Mouse (Mus musculus) embryo, embryonic 10.5 days (tissue): ENCODE measurements around the gene Dis3l.
"Not testable (repeated sequence)": the region's sequence is repeated elsewhere in the genome, so short reads cannot be mapped to it uniquely, and the experiment has no call there.

Source experiments
- DNase-seq: peaks from one replicate; pipeline ENCODE4 v3.0.0-alpha.2; 2015; ENCODE audit warnings: low spot score

The Dis3l gene

DNA sequence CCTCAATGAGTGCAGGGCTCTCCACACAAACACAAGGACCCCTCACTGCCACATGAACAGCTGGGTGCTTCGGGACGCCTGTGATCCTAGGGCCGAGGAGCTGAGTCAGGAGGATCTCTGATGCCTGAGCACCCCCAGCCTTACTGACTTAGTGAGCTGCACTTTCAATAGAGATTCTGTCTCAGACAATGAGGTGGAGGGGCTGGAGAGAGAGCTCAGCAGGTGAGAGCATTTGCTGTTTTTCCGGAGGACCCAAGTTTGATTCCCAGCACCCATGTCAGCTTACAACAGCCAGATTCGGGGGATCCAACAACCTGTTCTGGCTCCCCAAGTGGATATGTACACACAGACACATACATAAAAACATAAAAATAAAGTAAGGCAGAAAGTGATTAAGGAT, 24.1 kb downstream of the Dis3l start:
- DNase-seq: no peak

- no peak for DNase-seq
Measured at GRCm38 (mm10) chr9:64314696-64315095, 26.4 kb downstream of the Dis3l start.

- no peak for DNase-seq
Measured at GRCm38 (mm10) chr9:64312128-64312527, 29.0 kb downstream of the Dis3l start.

GRCm38 (mm10) chr9:64310996-64311785, 29.9 kb downstream of the Dis3l start:
- peak; percentile 29 for DNase-seq

GRCm38 (mm10) chr9:64306476-64307312, 34.4 kb downstream of the Dis3l start:
- DNase-seq: no peak

DNA sequence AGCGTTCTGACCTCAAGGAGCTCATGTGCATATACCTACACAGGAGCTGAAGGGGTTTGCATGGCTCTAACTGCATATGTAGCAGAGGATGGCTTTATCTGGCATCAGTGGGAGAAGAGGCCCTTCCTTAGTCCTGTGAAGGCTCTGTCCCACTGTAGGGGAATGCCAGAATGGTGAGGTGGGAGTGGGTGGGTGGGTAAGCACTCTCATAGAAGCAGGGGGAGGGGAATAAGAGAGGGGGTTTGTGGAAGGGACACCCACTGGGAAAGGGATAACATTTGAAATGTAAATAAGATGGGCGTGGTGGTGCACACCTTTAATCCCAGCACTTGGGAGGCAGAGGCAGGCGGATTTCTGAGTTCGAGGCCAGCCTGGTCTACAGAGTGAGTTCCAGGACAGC, 38.0 kb downstream of the Dis3l start:
- DNase-seq: not testable (repeated sequence)

DNA sequence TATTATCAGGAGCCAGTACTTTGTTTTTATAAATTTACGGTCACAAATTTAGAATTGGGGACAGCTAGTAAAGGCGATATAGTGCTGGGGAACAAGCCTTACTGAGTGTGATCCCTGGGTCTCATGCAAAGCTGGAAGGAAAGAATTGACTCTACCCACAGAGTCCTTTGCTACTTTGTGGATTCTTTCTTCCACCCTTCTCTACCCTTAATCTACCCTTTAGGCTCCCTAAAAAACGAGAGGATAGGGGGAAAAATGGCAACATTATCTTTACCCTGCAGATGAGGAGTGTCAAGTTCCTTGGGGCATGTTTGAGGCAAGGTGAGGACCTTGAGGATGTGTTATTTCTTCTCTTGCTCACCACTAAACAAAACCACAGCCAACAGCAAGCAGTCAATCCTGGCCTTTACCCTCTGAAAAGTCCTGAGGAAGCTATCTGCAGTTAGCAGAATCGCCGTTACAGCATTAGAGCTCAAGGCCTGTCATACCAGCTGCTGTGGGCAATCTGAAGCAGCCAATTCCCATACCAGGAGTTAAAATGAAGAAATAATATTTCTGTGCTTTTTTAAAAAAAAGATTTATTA, 58.6 kb downstream of the Dis3l start:
- no peak for DNase-seq

GRCm38 (mm10) chr9:64281781-64282178, 59.3 kb downstream of the Dis3l start:
- DNase-seq: no peak

GRCm38 (mm10) chr9:64281105-64281780, 59.8 kb downstream of the Dis3l start, which contains the start of gene Tipin:
Tipin (plus strand) TSS chr9:64281581.
- peak; percentile 97 for DNase-seq

DNA sequence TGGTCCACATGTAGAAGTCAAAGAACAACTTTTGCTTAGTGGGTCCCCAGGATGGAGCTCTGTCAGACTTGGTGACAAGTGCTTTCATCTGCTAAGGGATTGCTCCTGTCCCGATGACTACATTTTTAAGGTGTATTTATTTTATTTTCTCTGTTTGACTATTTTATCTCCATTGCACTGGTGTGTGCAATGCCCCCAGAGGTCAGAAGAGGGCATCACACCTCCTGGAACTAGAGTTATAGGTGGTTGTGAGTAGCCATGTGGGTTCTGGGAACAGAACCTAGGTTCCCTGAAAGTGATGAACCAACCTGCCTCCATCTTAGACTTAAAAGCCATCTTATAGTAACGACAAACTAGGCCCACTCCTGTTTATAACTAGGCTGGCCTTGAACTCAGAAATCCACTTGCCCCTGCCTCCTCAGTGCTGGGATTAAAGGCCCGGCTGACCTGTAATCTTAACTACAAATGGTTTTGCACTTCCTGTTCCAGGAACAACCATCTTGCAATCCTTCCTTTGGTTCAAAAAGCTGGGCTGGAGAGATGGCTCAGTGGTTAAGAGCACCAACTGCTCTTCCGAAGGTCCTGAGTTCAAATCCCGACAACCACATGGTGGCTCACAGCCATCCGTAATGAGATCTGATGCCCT, 62.3 kb downstream of the Dis3l start:
- no peak for DNase-seq

DNA sequence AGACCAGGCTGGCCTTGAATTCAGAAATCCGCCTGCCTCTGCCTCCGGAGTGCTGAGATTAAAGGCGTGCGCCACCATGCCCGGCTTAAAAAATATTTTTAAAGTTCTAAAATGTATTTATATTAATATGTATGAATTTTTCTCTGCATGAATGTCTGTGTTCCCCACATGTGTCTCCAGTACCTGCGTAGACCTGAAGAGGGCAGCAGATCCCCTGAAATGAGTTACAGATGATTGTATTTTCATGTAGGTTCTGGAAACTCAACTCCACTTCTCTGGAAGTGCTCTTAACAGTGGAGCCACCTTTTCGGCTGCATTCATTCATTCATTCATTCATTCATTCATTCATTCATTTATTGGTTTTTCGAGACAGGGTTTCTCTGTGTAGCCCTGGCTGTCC, 63.4 kb downstream of the Dis3l start:
- peak; percentile 87 for DNase-seq

- DNase-seq: peak; percentile 18
Measured at GRCm38 (mm10) chr9:64274919-64275318, 66.2 kb downstream of the Dis3l start.

GRCm38 (mm10) chr9:64274291-64274690, 66.8 kb downstream of the Dis3l start:
- no peak for DNase-seq

DNA sequence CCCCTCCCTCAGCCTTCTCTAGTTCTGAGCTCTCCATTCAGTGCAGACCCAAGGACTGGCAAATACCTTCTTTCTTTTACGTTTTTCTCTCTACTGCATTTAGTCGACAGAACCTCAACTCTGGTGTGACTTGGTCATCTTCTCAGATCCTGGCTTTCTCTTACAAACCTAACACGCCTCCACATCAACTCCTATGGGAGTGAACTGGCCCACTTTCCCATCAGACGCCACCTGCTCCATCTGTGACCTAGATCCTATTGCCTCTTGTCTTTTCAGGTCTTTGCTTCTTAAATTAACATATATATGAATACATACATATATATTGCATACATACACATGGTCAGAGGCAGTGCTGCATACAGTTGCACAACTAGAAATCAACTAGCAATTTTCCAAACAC, 67.3 kb downstream of the Dis3l start:
- DNase-seq: no peak

- peak; percentile 74 for DNase-seq
Measured at GRCm38 (mm10) chr9:64272611-64273010, 68.5 kb downstream of the Dis3l start.

GRCm38 (mm10) chr9:64271249-64271648, 69.8 kb downstream of the Dis3l start:
- no peak for DNase-seq

- not testable (repeated sequence) for DNase-seq
Measured at GRCm38 (mm10) chr9:64268836-64269235, 72.3 kb downstream of the Dis3l start.

GRCm38 (mm10) chr9:64268196-64268595, 72.9 kb downstream of the Dis3l start:
- no peak for DNase-seq

- DNase-seq: no peak
Measured at GRCm38 (mm10) chr9:64267231-64267630, 73.9 kb downstream of the Dis3l start.

- no peak for DNase-seq
Measured at GRCm38 (mm10) chr9:64264813-64265212, 76.3 kb downstream of the Dis3l start.

DNA sequence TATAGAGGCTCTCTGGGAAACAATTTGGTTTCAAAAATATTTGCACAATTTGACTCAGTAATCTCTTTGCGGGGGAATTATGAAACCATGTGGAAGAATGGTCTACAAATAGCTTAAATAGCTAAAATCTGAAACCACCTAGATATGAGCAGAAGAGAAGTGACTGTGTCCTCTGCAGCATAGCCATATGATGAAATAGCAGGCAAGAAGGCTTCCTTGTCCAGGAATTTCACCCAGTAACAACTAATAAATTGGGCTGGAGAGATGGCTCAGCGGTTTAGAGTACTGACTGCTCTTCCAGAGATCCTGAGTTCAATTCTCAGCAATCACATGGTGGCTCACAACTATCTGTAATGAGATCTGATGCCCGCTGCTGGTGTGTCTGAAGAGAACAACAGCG, 80.1 kb downstream of the Dis3l start:
- no peak for DNase-seq

GRCm38 (mm10) chr9:64259906-64260305, 81.2 kb downstream of the Dis3l start:
- DNase-seq: no peak
